Mouse (Mus musculus) limb, embryonic 12.5 days (tissue): ENCODE data around the gene Rps16. TPM values are rescaled to one million over a fixed set of nuclear protein-coding genes. Genes with fewer than 3 reads are reported as not detected.
A peak's percentile ranks its signal among the peaks of the same experiment; 100 is the strongest.

ENCODE experiments used
- ATAC-seq: fragments of 200-750 bp; cut with Nextera tagmentation; 2 replicates; pipeline ENCODE4 v1.8.0; 2017; ENCODE audit warnings: low read depth, moderate TSS enrichment; ENCODE audit not compliant: insufficient number of reproducible peaks, insufficient read depth, low FRiP score, low TSS enrichment
- H3K27ac ChIP-seq: fragments of 300-500 bp; sonication (generic); 2 replicates; pipeline ENCODE4 v1.5.1; 2016; ENCODE audit warnings: mild to moderate bottlenecking, moderate library complexity
- H3K27me3 ChIP-seq: fragments of 300-500 bp; sonication (generic); 2 replicates; pipeline ENCODE4 v1.6.1; 2016; ENCODE audit warnings: mild to moderate bottlenecking, moderate library complexity
- H3K36me3 ChIP-seq: fragments of 300-500 bp; sonication (generic); 2 replicates; pipeline ENCODE4 v1.6.1; 2016; ENCODE audit warnings: mild to moderate bottlenecking, moderate library complexity
- H3K4me1 ChIP-seq: fragments of 300-500 bp; sonication (generic); replicated peaks from 2 replicates; pipeline ENCODE4 v1.6.1; 2016
- H3K4me2 ChIP-seq: fragments of 300-500 bp; sonication (generic); 2 replicates; pipeline ENCODE4 v1.6.1; 2016; ENCODE audit warnings: mild to moderate bottlenecking, moderate library complexity
- H3K4me3 ChIP-seq: fragments of 300-500 bp; sonication (generic); replicated peaks from 2 replicates; pipeline ENCODE4 v1.5.1; 2016; ENCODE audit warnings: mild to moderate bottlenecking
- H3K9ac ChIP-seq: fragments of 300-500 bp; sonication (generic); replicated peaks from 2 replicates; pipeline ENCODE4 v1.6.1; 2016; ENCODE audit warnings: mild to moderate bottlenecking, moderate library complexity
- H3K9me3 ChIP-seq: fragments of 300-500 bp; sonication (generic); 2 replicates; pipeline ENCODE4 v1.6.1; 2016; ENCODE audit warnings: mild to moderate bottlenecking, moderate library complexity
- WGBS: fragments of 180-500 bp; shearing (Covaris S2); methylation state at CpG from one replicate; pipeline ENCODE4 v1.1.7; 2016; 5-methylcytosine and 5-hydroxymethylcytosine counted together
- polyA plus RNA-seq: library from polyadenylated mRNA; unstranded; fragments of >200 nt; fragmentation: Nextera tagmentation; extraction: Ambion mirVana; gene quantifications from 2 replicates; pipeline ENCODE4 v1.2.1, GENCODE M21; 2016

Rps16 gene
- polyA plus RNA-seq, 1 experiment from 2014 or later, result 915 TPM

- Histone ChIP-seq H3K4me1 (peaks cover 15% of the 10 kb centered on the region), H3K4me2 (no peak overlapping the region), H3K27me3 (no peaks in the 10 kb centered on the region), H3K27ac (no peak overlapping the region), H3K9ac (no peak overlapping the region), H3K4me3 (no peak overlapping the region), H3K9me3 (no peaks in the 10 kb centered on the region; the same call in none of the 2 replicates), H3K36me3 (peaks cover 89% of the 10 kb centered on the region)
- no peak for ATAC-seq
- WGBS, result 92% methylated on average over 16 of the region's 16 CpGs
These were observed 12.1 kb downstream of the Rps16 start for GRCm38 (mm10) chr7:28362441-28363060.

GRCm38 (mm10) chr7:28367663-28368275, 17.3 kb downstream of the Rps16 start:
- ATAC-seq, result no peak
- H3K4me1 ChIP-seq, result peaks cover 19% of the 10 kb centered on the region
- H3K4me2 ChIP-seq, result no peak overlapping the region
- no peaks in the 10 kb centered on the region for H3K9me3 ChIP-seq
- no peak overlapping the region for H3K27ac ChIP-seq
- H3K27me3 ChIP-seq, result no peaks in the 10 kb centered on the region
- H3K4me3 ChIP-seq, result no peak overlapping the region
- H3K9ac ChIP-seq, result no peak overlapping the region
- H3K36me3 ChIP-seq, result peaks cover 74% of the 10 kb centered on the region
- 93% methylated on average over 16 of the region's 16 CpGs for WGBS

GRCm38 (mm10) chr7:28368276-28368920, 17.9 kb downstream of the Rps16 start:
- Histone ChIP-seq H3K27me3 (no peaks in the 10 kb centered on the region), H3K36me3 (peaks cover 70% of the 10 kb centered on the region), H3K9me3 (no peaks in the 10 kb centered on the region), H3K9ac (no peak overlapping the region), H3K4me1 (peaks cover 19% of the 10 kb centered on the region), H3K4me2 (no peak overlapping the region), H3K4me3 (no peak overlapping the region), H3K27ac (no peak overlapping the region)
- ATAC-seq, result no peak
- 96% methylated on average over 16 of the region's 16 CpGs for WGBS

GRCm38 (mm10) chr7:28370051-28370450, 19.6 kb downstream of the Rps16 start:
- peaks cover 54% of the 10 kb centered on the region for H3K36me3 ChIP-seq
- 94% methylated on average over 14 of the region's 14 CpGs for WGBS
- no peak overlapping the region for H3K27ac ChIP-seq
- no peaks in the 10 kb centered on the region for H3K27me3 ChIP-seq
- ATAC-seq, result no peak
- H3K9ac ChIP-seq, result peak overlapping the region; percentile 91
- H3K9me3 ChIP-seq, result no peaks in the 10 kb centered on the region
- H3K4me1 ChIP-seq, result peaks cover 27% of the 10 kb centered on the region
- H3K4me2 ChIP-seq, result peak overlapping the region; percentile 98
- H3K4me3 ChIP-seq, result peak overlapping the region; percentile 84

GRCm38 (mm10) chr7:28370977-28371513, 20.6 kb downstream of the Rps16 start:
- Histone ChIP-seq H3K9me3 (no peaks in the 10 kb centered on the region), H3K4me2 (peak overlapping the region; percentile 98), H3K4me1 (peaks cover 29% of the 10 kb centered on the region), H3K9ac (peak overlapping the region; percentile 91), H3K27ac (peak overlapping the region; percentile 95), H3K27me3 (no peaks in the 10 kb centered on the region), H3K36me3 (peaks cover 44% of the 10 kb centered on the region), H3K4me3 (peak overlapping the region; percentile 84)
- no peak for ATAC-seq
- 8% methylated on average over 11 of the region's 11 CpGs for WGBS

- peak; percentile 4; the same call in 1 of the 2 replicates for ATAC-seq
- peak overlapping the region; percentile 91 for H3K9ac ChIP-seq
- peak overlapping the region; percentile 95 for H3K27ac ChIP-seq
- peaks cover 39% of the 10 kb centered on the region for H3K36me3 ChIP-seq
- H3K4me2 ChIP-seq, result peak overlapping the region; percentile 98
- no peaks in the 10 kb centered on the region for H3K9me3 ChIP-seq
- H3K4me1 ChIP-seq, result peaks cover 35% of the 10 kb centered on the region
- WGBS, result 0% methylated on average over 43 of the region's 43 CpGs
- no peaks in the 10 kb centered on the region for H3K27me3 ChIP-seq
- peak overlapping the region; percentile 84 for H3K4me3 ChIP-seq
These were observed 21.1 kb downstream of the Rps16 start for GRCm38 (mm10) chr7:28371514-28371989.

- under 1% methylated on average over 59 of the region's 66 CpGs for WGBS
- H3K9me3 ChIP-seq, result no peaks in the 10 kb centered on the region
- H3K4me2 ChIP-seq, result peak within 1 kb of the TSS; percentile 98
- no peaks in the 10 kb centered on the region for H3K27me3 ChIP-seq
- H3K4me1 ChIP-seq, result peaks cover 43% of the 10 kb centered on the region
- H3K36me3 ChIP-seq, result peaks cover 32% of the 10 kb centered on the region
- peak within 1 kb of the TSS; percentile 95 for H3K27ac ChIP-seq
- H3K4me3 ChIP-seq, result peak within 1 kb of the TSS; percentile 84
- peak within 1 kb of the TSS; percentile 91 for H3K9ac ChIP-seq
- peak; percentile 91 for ATAC-seq
These were observed 22.0 kb downstream of the Rps16 start, which contains the start of gene Plekhg2 for GRCm38 (mm10) chr7:28372251-28373108. TSS of gene Plekhg2 (minus strand) at chr7:28372599.

- ATAC-seq, result peak; percentile 1; the same call in 1 of the 2 replicates
- H3K9ac ChIP-seq, result 0 out of 2 replicates have a peak overlapping the region, but pooled peaks have one; percentile 28
- peaks cover 50% of the 10 kb centered on the region for H3K4me1 ChIP-seq
- H3K4me3 ChIP-seq, result peak overlapping the region; percentile 84
- H3K4me2 ChIP-seq, result peak overlapping the region; percentile 52
- no peaks in the 10 kb centered on the region for H3K27me3 ChIP-seq
- peaks cover 31% of the 10 kb centered on the region for H3K36me3 ChIP-seq
- peak overlapping the region; percentile 85 for H3K27ac ChIP-seq
- under 1% methylated on average over 9 of the region's 9 CpGs for WGBS
- no peaks in the 10 kb centered on the region for H3K9me3 ChIP-seq
These were observed 22.7 kb downstream of the Rps16 start for GRCm38 (mm10) chr7:28373131-28373581.

- peaks cover 23% of the 10 kb centered on the region for H3K36me3 ChIP-seq
- no peaks in the 10 kb centered on the region for H3K27me3 ChIP-seq
- H3K9ac ChIP-seq, result no peak overlapping the region
- WGBS, result 81% methylated on average over 7 of the region's 7 CpGs
- H3K4me2 ChIP-seq, result peak overlapping the region; percentile 10; the same call in 1 of the 2 replicates
- H3K27ac ChIP-seq, result peak overlapping the region; percentile 99
- H3K9me3 ChIP-seq, result no peaks in the 10 kb centered on the region
- ATAC-seq, result no peak
- peaks cover 57% of the 10 kb centered on the region for H3K4me1 ChIP-seq
- 0 out of 2 replicates have a peak overlapping the region, but pooled peaks have one; percentile 3 for H3K4me3 ChIP-seq
These were observed 23.5 kb downstream of the Rps16 start for GRCm38 (mm10) chr7:28373891-28374495.

GRCm38 (mm10) chr7:28374647-28375046, 24.2 kb downstream of the Rps16 start:
- Histone ChIP-seq H3K4me3 (no peak overlapping the region), H3K4me1 (peaks cover 59% of the 10 kb centered on the region), H3K27ac (peak overlapping the region; percentile 99), H3K9me3 (no peaks in the 10 kb centered on the region), H3K36me3 (peaks cover 16% of the 10 kb centered on the region), H3K4me2 (peak overlapping the region; percentile 78; the same call in 1 of the 2 replicates), H3K9ac (no peak overlapping the region), H3K27me3 (no peaks in the 10 kb centered on the region)
- ATAC-seq, result no peak
- 73% methylated on average over 10 of the region's 10 CpGs for WGBS
